Mouse (Mus musculus) forebrain, embryonic 15.5 days (tissue): ENCODE results near the gene Tmbim7. TPM values are rescaled to one million over a fixed set of nuclear protein-coding genes. Genes with fewer than 3 reads are reported as not detected.
A peak's percentile ranks its signal among the peaks of the same experiment; 100 is the strongest.
"Not testable (repeated sequence)": the region's sequence is repeated elsewhere in the genome, so short reads cannot be mapped to it uniquely, and the experiment has no call there.

Experiments used
- ATAC-seq: fragments of 200-750 bp; cut with Nextera tagmentation; replicated peaks from 2 replicates; pipeline ENCODE4 v1.8.0; 2017; ENCODE audit warnings: mild to moderate bottlenecking, moderate TSS enrichment, moderate library complexity
- H3K27ac ChIP-seq: fragments of 300-500 bp; sonication (generic); replicated peaks from 2 replicates; pipeline ENCODE4 v1.5.1; 2015; ENCODE audit warnings: mild to moderate bottlenecking, inconsistent platforms
- H3K27me3 ChIP-seq: fragments of 300-500 bp; sonication (generic); 2 replicates; pipeline ENCODE4 v1.6.1; 2015; ENCODE audit warnings: inconsistent platforms
- H3K36me3 ChIP-seq: fragments of 300-500 bp; sonication (generic); 2 replicates; pipeline ENCODE4 v1.6.1; 2015; ENCODE audit warnings: mild to moderate bottlenecking, inconsistent platforms
- H3K4me1 ChIP-seq: fragments of 300-500 bp; sonication (generic); 2 replicates; pipeline ENCODE4 v1.6.1; 2015; ENCODE audit warnings: inconsistent platforms
- H3K4me2 ChIP-seq: fragments of 300-500 bp; sonication (generic); replicated peaks from 2 replicates; pipeline ENCODE4 v1.6.1; 2015; ENCODE audit warnings: mild to moderate bottlenecking, inconsistent platforms
- H3K4me3 ChIP-seq: fragments of 300-500 bp; sonication (generic); 2 replicates; pipeline ENCODE4 v1.5.1; 2015; ENCODE audit warnings: mild to moderate bottlenecking, inconsistent platforms
- H3K9ac ChIP-seq: fragments of 300-500 bp; sonication (generic); replicated peaks from 2 replicates; pipeline ENCODE4 v1.6.1; 2015; ENCODE audit warnings: mild to moderate bottlenecking, inconsistent platforms
- H3K9me3 ChIP-seq: fragments of 300-500 bp; sonication (generic); 2 replicates; pipeline ENCODE4 v1.6.1; 2016; ENCODE audit warnings: inconsistent platforms
- WGBS: fragments of 180-500 bp; shearing (Covaris S2); methylation state at CpG from one replicate; pipeline ENCODE4 v1.1.7; 2015; ENCODE audit warnings: mixed read lengths; 5-methylcytosine and 5-hydroxymethylcytosine counted together
- polyA plus RNA-seq: library from polyadenylated mRNA; unstranded; fragments of >200 nt; fragmentation: Nextera tagmentation; extraction: Ambion mirVana; gene quantifications from 2 replicates; pipeline ENCODE4 v1.2.1, GENCODE M21; 2015

Tmbim7 gene
- not detected in 2 replicates for polyA plus RNA-seq

GRCm38 (mm10) chr5:3650881-3651280, at the start of gene Tmbim7:
Tmbim7 (plus strand) TSS chr5:3651181.
- no peak within 1 kb of the TSS for H3K4me2 ChIP-seq
- no peaks in the 10 kb centered on the region for H3K27me3 ChIP-seq
- WGBS = 63% methylated on average over 6 of the region's 6 CpGs
- ATAC-seq = no peak
- H3K36me3 ChIP-seq = no peaks in the 10 kb centered on the region
- H3K4me3 ChIP-seq = no peak within 1 kb of the TSS
- H3K9me3 ChIP-seq = no peaks in the 10 kb centered on the region
- no peak within 1 kb of the TSS for H3K9ac ChIP-seq
- peaks cover 8% of the 10 kb centered on the region for H3K4me1 ChIP-seq
- no peak within 1 kb of the TSS for H3K27ac ChIP-seq

- 95% methylated on average over 9 of the region's 9 CpGs for WGBS
- H3K36me3 ChIP-seq = peaks cover 53% of the 10 kb centered on the region
Measured at GRCm38 (mm10) chr5:3607114-3607513, 43.9 kb upstream of the Tmbim7 start.

GRCm38 (mm10) chr5:3609241-3609640, 41.7 kb upstream of the Tmbim7 start:
- Histone ChIP-seq H3K27me3 (no peaks in the 10 kb centered on the region), H3K9ac (no peak overlapping the region), H3K4me2 (no peak overlapping the region), H3K27ac (no peak overlapping the region), H3K4me3 (no peak overlapping the region), H3K9me3 (no peaks in the 10 kb centered on the region), H3K4me1 (no peaks in the 10 kb centered on the region), H3K36me3 (peaks cover 58% of the 10 kb centered on the region)
- 96% methylated on average over 7 of the region's 7 CpGs for WGBS
- ATAC-seq = no peak

More at GRCm38 (mm10) chr5:3607114-3607513, 43.9 kb upstream of the Tmbim7 start:
- Histone ChIP-seq H3K27me3 (no peaks in the 10 kb centered on the region), H3K9me3 (no peaks in the 10 kb centered on the region), H3K4me2 (no peak overlapping the region), H3K4me3 (no peak overlapping the region), H3K4me1 (no peaks in the 10 kb centered on the region), H3K9ac (no peak overlapping the region), H3K27ac (no peak overlapping the region)
- ATAC-seq = no peak

- peaks cover 60% of the 10 kb centered on the region for H3K36me3 ChIP-seq
- H3K27me3 ChIP-seq, H3K4me1 ChIP-seq, H3K27ac ChIP-seq, H3K4me2 ChIP-seq, H3K9ac ChIP-seq, H3K9me3 ChIP-seq, H3K4me3 ChIP-seq, ATAC-seq: not testable (repeated sequence)
- 91% methylated on average over 2 of the region's 2 CpGs for WGBS
Measured at GRCm38 (mm10) chr5:3611835-3612234, 39.1 kb upstream of the Tmbim7 start.

GRCm38 (mm10) chr5:3620486-3620885, 30.5 kb upstream of the Tmbim7 start:
- ATAC-seq = no peak
- Histone ChIP-seq H3K27me3 (no peaks in the 10 kb centered on the region), H3K4me2 (no peak overlapping the region), H3K27ac (no peak overlapping the region), H3K4me3 (no peak overlapping the region), H3K4me1 (no peaks in the 10 kb centered on the region), H3K9ac (no peak overlapping the region), H3K9me3 (no peaks in the 10 kb centered on the region), H3K36me3 (peaks cover 52% of the 10 kb centered on the region)
- WGBS = 89% methylated on average over 7 of the region's 7 CpGs

- WGBS = 94% methylated on average over 5 of the region's 5 CpGs
- H3K27ac ChIP-seq = no peak overlapping the region
- H3K9ac ChIP-seq = no peak overlapping the region
- H3K4me3 ChIP-seq = no peak overlapping the region
- no peak overlapping the region for H3K4me2 ChIP-seq
- peaks cover 35% of the 10 kb centered on the region for H3K36me3 ChIP-seq
- H3K4me1 ChIP-seq = no peaks in the 10 kb centered on the region
- no peak for ATAC-seq
- H3K27me3 ChIP-seq = no peaks in the 10 kb centered on the region
- no peaks in the 10 kb centered on the region for H3K9me3 ChIP-seq
Measured at GRCm38 (mm10) chr5:3630055-3630454, 20.9 kb upstream of the Tmbim7 start.

GRCm38 (mm10) chr5:3631512-3632271, 19.3 kb upstream of the Tmbim7 start:
- no peak for ATAC-seq
- H3K36me3 ChIP-seq = peaks cover 28% of the 10 kb centered on the region; the same call in 1 of the 2 replicates
- H3K27ac ChIP-seq = no peak overlapping the region
- 57% methylated on average over 16 of the region's 16 CpGs for WGBS
- H3K9me3 ChIP-seq = no peaks in the 10 kb centered on the region
- no peak overlapping the region for H3K4me2 ChIP-seq
- no peak overlapping the region for H3K4me3 ChIP-seq
- no peaks in the 10 kb centered on the region for H3K27me3 ChIP-seq
- no peaks in the 10 kb centered on the region for H3K4me1 ChIP-seq
- H3K9ac ChIP-seq = no peak overlapping the region

- Histone ChIP-seq H3K27ac (no peak overlapping the region), H3K4me1 (no peaks in the 10 kb centered on the region), H3K9ac (no peak overlapping the region), H3K4me2 (no peak overlapping the region), H3K36me3 (peaks cover 33% of the 10 kb centered on the region; the same call in 1 of the 2 replicates), H3K9me3 (no peaks in the 10 kb centered on the region), H3K27me3 (no peaks in the 10 kb centered on the region), H3K4me3 (no peak overlapping the region)
- whole genome bisulfite sequencing = 86% methylated on average over 5 of the region's 5 CpGs
- ATAC-seq = no peak
Measured at GRCm38 (mm10) chr5:3632285-3632684, 18.7 kb upstream of the Tmbim7 start.

GRCm38 (mm10) chr5:3633315-3633714, 17.7 kb upstream of the Tmbim7 start:
- no peak for ATAC-seq
- Histone ChIP-seq H3K27me3 (no peaks in the 10 kb centered on the region), H3K4me2 (no peak overlapping the region), H3K9me3 (no peaks in the 10 kb centered on the region), H3K27ac (no peak overlapping the region), H3K9ac (no peak overlapping the region), H3K4me3 (no peak overlapping the region), H3K4me1 (no peaks in the 10 kb centered on the region), H3K36me3 (peaks cover 33% of the 10 kb centered on the region; the same call in 1 of the 2 replicates)
- 94% methylated on average over 13 of the region's 13 CpGs for WGBS

- Histone ChIP-seq H3K9ac (no peak overlapping the region), H3K4me2 (no peak overlapping the region), H3K27ac (no peak overlapping the region), H3K36me3 (peaks cover 33% of the 10 kb centered on the region; the same call in 1 of the 2 replicates), H3K27me3 (no peaks in the 10 kb centered on the region), H3K4me1 (no peaks in the 10 kb centered on the region), H3K4me3 (no peak overlapping the region), H3K9me3 (no peaks in the 10 kb centered on the region)
- no peak for ATAC-seq
- WGBS = 78% methylated on average over 4 of the region's 4 CpGs
Measured at GRCm38 (mm10) chr5:3633951-3634350, 17.0 kb upstream of the Tmbim7 start.

GRCm38 (mm10) chr5:3635286-3635685, 15.7 kb upstream of the Tmbim7 start:
- Histone ChIP-seq H3K27ac (no peak overlapping the region), H3K4me1 (no peaks in the 10 kb centered on the region), H3K4me3 (no peak overlapping the region), H3K9ac (no peak overlapping the region), H3K9me3 (no peaks in the 10 kb centered on the region), H3K36me3 (peaks cover 30% of the 10 kb centered on the region; the same call in 1 of the 2 replicates), H3K4me2 (no peak overlapping the region), H3K27me3 (no peaks in the 10 kb centered on the region)
- ATAC-seq = no peak
- 89% methylated on average over 8 of the region's 8 CpGs for WGBS

- Histone ChIP-seq H3K9ac (no peak overlapping the region), H3K27ac (no peak overlapping the region), H3K36me3 (peaks cover 30% of the 10 kb centered on the region), H3K9me3 (no peaks in the 10 kb centered on the region), H3K4me2 (no peak overlapping the region), H3K4me3 (no peak overlapping the region), H3K4me1 (peaks cover 15% of the 10 kb centered on the region), H3K27me3 (no peaks in the 10 kb centered on the region)
- WGBS = 96% methylated on average over 6 of the region's 6 CpGs
- no peak for ATAC-seq
Measured at GRCm38 (mm10) chr5:3644621-3645020, 6.4 kb upstream of the Tmbim7 start.

- no peak for ATAC-seq
- Histone ChIP-seq H3K27me3 (no peaks in the 10 kb centered on the region), H3K9me3 (no peaks in the 10 kb centered on the region), H3K4me1 (peaks cover 15% of the 10 kb centered on the region), H3K4me3 (no peak overlapping the region), H3K9ac (0 out of 2 replicates have a peak overlapping the region, but pooled peaks have one; percentile 4), H3K27ac (no peak overlapping the region), H3K4me2 (no peak overlapping the region), H3K36me3 (peaks cover 30% of the 10 kb centered on the region)
- WGBS = 87% methylated on average over 6 of the region's 6 CpGs
Measured at GRCm38 (mm10) chr5:3645326-3645725, 5.7 kb upstream of the Tmbim7 start.
